Mouse (Mus musculus): ENCODE results near the gene Ank2.

DNA sequence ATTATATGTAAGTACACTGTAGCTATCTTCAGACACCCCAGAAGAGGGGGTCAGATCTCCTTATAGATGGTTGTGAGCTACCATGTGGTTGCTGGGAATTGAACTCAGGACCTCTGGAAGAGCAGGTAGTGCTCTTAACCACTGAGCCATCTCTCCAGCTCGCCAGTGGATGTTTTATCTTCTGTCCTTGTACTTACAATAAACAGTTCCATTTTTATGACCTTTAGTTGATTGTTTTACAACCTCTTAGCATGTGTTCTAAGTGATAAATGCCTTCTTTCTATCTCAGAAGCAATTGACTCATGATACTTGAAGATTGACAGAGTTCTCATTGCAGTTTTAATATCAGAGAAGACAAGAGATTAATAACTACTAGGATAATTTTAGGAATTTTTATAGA lies 620.9 kb downstream of the Ank2 start:
- TF ChIP-seq CTCF (IDR thresholded peaks at IDR 0.05; ENCODE audit: insufficient read depth, low read depth, low read length) (no peak), POLR2A (IDR thresholded peaks at IDR 0.05; ENCODE audit: insufficient read depth, low read depth, low read length) (no peak)
